Mouse (Mus musculus): ENCODE data around the gene Mtus2.
A peak's percentile ranks its signal among the peaks of the same experiment; 100 is the strongest.
"Not testable (repeated sequence)": the region's sequence is repeated elsewhere in the genome, so short reads cannot be mapped to it uniquely, and the experiment has no call there.

The Mtus2 gene

DNA sequence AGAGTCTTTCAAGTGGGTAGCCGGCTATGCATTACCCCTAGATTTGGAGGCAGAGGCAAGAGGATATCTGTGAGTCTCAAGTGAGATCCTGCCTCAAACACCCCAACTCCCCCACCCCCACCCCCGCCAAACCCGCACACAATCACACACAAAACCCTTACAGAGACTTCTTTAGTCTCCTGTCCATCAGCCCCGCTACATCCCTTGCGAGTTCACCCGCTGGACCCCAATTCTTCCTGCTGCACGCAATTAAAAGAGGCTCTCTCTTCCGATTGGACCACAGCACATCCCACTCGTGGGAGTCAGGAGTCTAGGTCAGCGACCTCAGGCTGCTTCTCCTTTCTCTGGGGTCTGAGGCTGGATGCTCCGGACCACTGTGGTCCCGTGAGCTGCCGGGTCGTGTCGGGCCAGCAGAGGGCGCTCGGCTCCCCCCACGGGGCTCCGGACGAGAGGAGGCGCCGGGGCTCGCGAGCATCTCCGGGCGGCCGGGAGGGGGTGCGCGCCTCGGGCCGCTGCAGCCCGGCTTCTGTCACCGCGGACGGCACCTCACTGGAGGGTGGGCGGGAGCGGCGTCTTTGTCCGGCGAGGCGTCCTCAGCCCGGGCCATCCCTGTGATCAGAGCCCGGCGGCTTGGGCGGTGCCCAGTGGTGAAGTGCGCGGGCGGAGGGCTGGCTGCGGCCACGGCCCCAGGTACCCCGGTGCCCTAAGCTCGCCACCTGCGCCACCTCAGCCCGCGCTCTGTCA lies at the start of gene Mtus2:
Mtus2 (plus strand) TSS at position 500 of the 744 bp plus-strand sequence.
- peak; percentile 9 to 42 for DNase-seq (ENCODE audit: low spot score in 2 of 2)

DNA sequence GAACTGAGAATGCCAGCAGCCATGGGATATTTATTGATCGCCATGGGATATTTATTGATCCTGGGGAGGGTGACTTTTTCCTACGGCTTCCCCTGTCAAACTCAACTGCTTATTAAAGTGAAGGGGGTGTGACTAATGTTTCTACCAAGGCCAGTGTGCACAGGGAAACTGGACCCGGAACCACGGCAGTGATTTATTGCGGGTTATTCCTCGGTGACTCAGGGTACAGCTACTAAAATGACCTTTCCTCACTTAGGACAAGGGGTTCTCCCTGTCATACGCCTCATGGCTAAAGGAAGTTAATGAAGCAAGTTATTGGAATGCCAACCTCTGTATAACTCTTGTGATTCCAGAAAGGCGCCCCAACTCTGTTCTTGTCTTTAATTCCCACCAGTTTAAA lies 49.3 kb upstream of the Mtus2 start:
- DNase-seq (ENCODE audit: low spot score in 2 of 2) = no peak

- no peak for DNase-seq (ENCODE audit: low spot score in 2 of 2)
These were observed 46.2 kb upstream of the Mtus2 start for GRCm38 (mm10) chr5:147910807-147911509.

DNA sequence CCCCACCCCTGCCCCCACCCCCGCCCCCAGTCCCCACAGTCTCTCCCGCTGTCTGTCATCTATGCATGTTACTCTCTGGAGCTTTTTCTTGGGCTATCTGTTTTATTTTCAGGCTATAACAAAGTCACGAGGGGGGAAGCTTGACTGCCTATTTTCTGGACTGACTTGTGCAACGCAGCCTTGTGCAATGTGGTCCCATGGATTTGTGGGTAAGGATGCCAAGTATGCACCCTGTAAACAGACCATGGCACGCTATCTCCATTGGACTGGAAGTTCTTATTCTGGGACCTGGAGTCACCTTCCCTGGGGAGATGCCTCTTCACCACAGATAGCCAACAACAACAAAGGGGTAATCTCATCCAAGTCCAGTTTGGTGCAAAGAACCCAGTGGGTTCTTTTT lies 45.4 kb upstream of the Mtus2 start:
- DNase-seq (ENCODE audit: low spot score in 2 of 2) = no peak

DNA sequence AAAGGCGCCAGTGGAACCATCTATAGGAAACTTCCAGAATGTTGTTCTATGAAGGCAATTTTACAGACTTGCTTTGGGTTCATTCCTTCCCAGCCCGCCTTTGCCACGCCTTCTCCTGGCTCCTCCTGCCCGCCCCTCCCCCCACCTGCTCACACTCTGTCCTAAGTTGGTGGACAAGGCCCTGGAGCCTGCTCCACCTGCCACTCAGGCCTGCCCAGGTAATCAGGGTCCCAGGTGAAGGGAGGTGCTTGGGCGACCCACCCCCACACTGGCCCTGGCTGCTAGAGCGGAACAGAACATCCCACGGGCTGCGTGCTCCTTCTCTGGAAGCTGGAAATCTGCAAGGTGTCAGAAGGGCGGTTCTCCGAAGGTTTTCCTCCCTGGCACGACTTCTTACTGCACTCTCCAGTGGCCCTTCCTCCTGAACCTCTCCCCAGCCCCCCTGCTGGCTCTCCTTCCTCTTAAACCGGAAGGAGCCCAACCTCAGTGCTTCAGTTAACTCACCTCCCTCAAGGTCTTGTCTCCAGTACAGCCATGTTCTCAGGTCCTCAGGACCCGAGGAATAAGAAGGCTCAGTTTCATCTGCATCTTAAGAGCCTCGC lies 43.8 kb upstream of the Mtus2 start:
- no peak for DNase-seq (ENCODE audit: low spot score in 2 of 2)

- no peak for DNase-seq (ENCODE audit: low spot score in 2 of 2)
These were observed 42.0 kb upstream of the Mtus2 start for GRCm38 (mm10) chr5:147915038-147915566.

DNA sequence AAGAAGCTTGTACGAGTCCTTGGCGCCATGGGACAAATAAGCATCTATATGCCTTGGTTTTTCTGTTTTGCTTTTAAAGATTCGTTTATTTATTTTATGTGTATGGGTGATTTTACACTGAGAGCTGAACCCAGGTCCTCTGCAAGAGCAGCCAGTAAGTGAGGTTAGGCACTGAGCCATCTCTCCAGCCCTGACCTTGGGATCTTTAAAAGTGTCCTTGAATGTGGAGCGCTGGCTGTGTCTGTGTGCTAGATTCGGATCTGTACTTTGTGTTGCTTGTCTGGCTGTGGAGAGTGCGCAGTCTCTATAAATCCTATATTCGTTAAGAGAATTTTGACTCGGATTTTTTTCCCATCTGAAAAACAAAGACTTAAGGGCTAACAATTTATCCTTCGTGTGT lies 40.9 kb upstream of the Mtus2 start:
- DNase-seq (ENCODE audit: low spot score in 2 of 2) = no peak

DNA sequence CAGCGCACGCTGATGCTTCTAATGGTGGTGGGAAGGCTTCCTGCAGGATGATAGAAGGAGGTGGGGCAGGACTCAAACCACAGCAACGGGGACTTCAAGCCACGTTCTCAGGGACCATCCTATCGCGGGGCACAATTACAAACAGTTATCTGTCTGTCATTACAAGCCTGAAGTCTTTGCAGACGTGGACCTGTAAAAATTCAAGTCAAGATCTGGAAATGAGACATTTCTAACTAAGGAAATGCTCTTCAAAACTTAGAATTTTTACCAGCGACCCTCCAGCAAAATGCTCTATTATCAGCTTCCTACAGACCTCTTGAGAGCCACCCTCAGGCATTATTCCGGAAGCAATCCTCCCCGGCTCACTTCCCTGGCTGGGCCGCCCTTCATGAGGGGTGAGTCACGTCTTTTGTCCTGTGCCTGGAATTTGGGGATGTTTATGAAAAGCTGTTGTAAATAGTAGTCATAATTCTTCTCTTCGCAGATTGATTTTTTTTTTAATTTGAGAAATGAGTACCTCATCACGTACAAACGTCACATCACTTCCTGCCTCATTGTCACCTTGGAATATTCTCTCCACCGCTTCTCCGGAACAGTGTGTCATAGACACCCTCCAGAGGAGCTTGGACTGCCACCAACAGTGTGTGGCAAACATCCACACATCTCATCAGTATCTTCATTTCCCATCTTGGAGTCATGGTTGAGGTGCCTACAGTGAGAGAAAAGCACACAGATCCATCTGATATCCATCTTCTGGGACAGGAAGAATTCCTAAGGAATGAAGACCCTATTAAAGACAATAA lies 38.9 kb upstream of the Mtus2 start:
- DNase-seq (ENCODE audit: low spot score in 2 of 2) = no peak

GRCm38 (mm10) chr5:147924621-147925020 lies 32.5 kb upstream of the Mtus2 start:
- no peak for DNase-seq (ENCODE audit: low spot score in 2 of 2)

DNA sequence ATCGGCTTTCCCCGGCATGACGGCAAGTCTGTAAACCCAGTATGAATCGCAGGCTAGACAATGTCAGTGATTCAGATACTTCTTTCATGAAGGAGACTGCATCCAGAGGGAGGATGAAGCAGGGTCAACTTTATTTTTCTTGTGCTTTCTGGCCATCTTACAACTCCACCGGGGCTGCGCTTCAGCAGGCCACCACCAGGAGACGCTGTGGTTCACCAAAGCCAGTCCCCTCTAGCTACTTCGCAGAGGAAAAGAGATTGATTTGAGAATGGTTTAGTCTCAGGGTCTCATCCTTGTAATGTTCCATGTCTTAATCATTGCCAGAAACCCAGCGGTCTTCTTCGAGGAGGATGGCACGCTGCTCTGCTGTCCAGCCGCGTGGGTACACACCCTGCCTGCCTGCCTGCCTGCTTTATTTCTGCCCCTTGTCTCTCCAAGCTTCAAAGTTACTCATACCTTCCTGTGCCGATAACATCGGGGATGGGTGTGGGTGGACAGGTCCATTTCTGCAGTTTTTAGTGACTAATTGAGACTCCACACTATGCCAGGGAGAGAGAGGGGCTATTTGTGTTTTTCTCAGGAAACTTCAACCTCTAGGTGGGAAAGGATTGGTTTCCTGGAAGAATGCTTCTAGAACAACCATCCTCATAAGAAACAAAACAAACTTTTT lies 31.1 kb upstream of the Mtus2 start:
- peak in 1 of 2 experiments; percentile 11 for DNase-seq (ENCODE audit: low spot score in 2 of 2)

DNA sequence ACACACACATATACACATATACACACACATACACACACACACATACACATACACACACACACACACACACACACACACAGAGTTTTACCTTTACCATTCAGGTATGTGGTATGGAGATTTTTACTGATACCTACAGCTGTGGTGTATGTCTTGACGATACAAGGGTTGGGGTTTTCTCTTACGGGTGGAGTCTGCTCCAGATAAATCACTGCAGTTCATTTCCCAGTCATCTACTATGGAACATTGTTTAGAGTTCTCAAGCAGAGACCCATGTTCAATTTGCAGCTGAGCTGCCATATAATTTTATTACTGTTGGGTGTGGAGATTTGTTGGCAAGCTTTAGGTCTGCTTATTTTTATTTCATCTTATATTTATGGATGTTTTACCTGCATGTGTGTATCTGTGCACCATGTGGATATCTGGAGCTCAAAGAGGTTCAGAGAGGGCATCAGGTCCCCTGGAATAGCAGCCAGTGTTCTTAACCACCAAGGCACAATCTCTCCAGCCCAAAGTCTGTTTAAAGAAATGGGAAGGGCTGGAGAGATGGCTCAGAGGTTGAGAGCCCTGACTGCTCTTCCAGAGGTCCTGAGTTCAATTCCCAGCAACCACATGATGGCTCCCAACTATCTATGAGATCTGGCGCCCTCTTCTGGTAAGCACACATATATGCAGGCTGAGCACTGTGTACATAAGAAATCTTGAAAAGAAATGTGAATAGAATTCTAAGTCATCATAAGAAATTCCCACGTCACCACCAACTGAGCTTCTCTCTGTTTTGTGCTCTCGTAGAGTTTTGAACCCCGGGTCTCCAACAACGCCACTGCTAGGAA lies 28.2 kb upstream of the Mtus2 start:
- DNase-seq (ENCODE audit: low spot score in 2 of 2) = no peak

DNA sequence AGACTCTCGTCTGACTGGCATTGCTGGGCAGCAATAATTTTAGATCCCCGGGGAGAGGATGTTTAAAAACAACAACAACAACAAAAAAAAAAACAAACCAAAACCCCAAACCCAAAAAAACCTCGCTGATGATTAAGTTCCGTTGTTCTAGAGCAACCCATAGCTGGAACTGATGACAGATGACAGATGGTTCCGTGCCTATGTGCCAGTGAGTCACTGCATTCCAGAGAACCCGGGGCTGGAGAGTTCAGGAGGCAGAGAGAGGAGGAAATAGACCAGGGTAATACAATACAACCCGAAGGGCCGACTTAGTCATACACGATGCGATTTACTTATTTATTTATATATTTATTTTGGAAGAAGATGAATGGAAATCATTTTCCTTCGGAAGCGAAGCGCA lies 22.0 kb upstream of the Mtus2 start:
- DNase-seq (ENCODE audit: low spot score in 2 of 2) = no peak

- no peak for DNase-seq (ENCODE audit: low spot score in 2 of 2)
These were observed 17.9 kb upstream of the Mtus2 start for GRCm38 (mm10) chr5:147939226-147939625.

DNA sequence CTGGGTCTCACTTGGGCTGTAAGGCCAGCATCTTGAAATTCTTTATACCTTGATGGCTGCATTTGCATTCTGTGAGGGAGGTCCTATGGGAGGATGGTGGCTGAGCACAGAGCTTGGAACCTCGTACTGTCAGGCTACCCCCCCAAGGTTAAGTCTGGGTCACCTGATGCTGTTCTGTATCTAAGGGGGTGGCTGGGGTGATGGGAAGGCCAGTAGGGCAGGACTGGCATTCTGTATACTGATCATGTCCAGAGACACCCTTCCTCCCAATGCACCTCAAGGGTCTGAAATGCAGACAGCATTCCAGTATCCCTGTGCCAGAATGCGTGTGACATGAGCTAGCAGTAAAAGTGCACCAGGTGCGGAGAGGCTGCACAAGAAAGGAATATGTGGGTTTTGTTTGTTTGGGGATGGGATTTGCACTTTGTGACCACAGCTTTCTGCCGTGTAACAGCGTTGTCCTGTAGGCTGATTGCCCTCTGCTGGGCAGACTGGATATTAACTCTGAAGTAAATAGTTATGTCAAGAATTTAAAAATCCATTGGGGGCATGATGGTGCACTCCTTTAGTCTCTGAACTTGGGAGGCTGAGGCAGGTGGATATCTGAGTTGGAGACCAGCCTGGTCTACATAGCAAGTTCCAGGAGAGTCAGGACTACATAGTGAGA lies 12.0 kb upstream of the Mtus2 start:
- DNase-seq (ENCODE audit: low spot score in 2 of 2) = no peak

- no peak for DNase-seq (ENCODE audit: low spot score in 2 of 2)
These were observed 7.2 kb upstream of the Mtus2 start for GRCm38 (mm10) chr5:147949881-147950280.

DNA sequence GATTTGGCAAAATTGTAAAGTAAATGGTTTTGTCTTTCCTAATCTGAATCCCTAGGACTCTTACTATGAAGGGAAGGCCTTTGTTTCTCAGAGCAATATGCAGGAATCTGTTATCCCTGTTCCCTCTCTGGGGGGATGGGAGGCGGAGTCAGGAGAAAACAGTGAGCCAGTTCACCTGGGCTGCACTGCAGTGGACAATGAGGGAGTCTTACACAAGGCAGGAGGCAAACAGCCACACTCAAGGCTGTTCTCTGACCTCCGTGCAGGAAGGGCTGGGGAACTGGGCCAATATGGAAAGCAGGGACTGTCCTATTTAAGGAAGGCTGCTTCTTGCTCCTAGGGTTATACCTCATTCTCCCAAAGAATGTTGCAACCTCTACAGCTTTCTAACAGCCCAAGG lies 5.4 kb upstream of the Mtus2 start:
- no peak for DNase-seq (ENCODE audit: low spot score in 2 of 2)

DNA sequence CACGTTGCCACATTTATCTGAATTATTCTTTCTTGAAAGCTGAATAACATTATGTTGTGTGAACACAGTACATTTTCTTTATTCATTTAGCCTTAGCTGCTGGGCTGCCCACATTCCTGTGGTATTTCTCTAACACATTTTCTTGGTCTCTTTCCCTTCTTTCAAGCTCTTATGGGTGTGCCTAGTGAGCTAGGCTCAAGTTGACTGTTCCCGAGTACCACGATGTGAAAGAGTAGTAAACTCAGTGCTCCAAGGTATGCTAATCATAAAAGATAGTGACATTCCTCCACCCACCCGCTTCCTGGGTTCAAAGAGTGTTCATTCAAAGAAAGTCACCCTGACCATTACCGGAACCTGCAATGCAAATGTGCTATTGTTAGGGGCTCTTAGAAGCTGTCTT lies 3.9 kb upstream of the Mtus2 start:
- DNase-seq (ENCODE audit: low spot score in 2 of 2) = not testable (repeated sequence)

GRCm38 (mm10) chr5:147955671-147956070 lies 1.4 kb upstream of the Mtus2 start:
- DNase-seq (ENCODE audit: low spot score in 2 of 2) = no peak

- no peak for DNase-seq (ENCODE audit: low spot score in 2 of 2)
These were observed 699 bp upstream of the Mtus2 start for GRCm38 (mm10) chr5:147956421-147956820.

All from natural killer cell, adult 2 months (primary cell).